Mouse (Mus musculus): ENCODE results near the gene Lrrc28. TPM values are rescaled to one million over a fixed set of nuclear protein-coding genes. Genes with fewer than 3 reads are reported as not detected.

The Lrrc28 gene
- polyA plus RNA-seq (2015; fragmentation: Nextera tagmentation; extraction: Ambion mirVana): 10.7 and 11.5 TPM in 2 replicates

DNA sequence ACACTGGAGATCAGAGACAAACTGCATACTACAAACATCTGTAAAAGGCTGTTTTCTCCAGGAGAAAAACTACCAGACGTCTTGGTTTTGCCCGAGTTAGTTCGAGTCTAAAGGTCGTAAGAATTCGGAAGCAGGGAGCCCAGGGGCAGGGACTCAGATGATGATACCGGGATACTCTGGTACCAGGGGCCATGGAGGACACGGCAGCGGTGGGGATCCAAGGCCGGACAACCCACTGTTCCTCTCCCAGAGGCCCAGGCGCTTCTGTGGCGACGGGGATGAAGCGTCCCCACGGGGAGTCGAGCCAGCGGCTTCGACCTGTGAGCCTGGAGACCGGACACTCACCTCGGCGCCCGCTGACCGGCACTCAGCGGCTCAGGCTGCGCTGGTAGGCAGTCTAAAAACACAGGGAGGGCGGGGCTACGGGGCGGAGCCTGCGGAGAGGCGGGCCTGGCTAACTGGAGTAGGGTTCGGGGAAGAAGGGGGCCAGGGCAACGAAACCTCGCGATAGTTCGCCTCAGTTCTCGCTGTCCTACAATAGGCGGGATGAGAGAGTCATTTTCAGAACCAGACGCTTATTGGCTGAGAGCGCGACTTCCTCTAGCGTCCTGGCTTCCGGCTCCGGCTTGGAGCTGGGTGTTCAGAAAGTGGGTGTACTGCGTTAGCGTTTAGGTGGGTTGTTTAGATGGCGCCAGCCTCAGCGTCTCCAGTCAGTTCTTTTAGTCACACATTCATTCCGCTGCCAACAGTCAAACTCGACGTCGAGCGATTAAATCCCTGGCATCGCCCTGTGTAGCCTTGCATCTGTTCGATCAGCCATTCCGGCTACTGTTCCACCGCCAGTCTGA is at the start of gene Lrrc28:
Gene Lrrc28 (minus strand): TSS at position 436 of the 848 bp plus-strand sequence.
- peaks cover 6% of the 10 kb centered on the region; the same call in 1 of the 2 replicates for H3K36me3 ChIP-seq
- no peaks in the 10 kb centered on the region for H3K9me3 ChIP-seq (replicated peaks)
- peak within 1 kb of the TSS; percentile 80 for H3K4me3 ChIP-seq
- H3K27ac ChIP-seq: peak within 1 kb of the TSS; percentile 83
- H3K27me3 ChIP-seq: no peaks in the 10 kb centered on the region
- peak within 1 kb of the TSS; percentile 82 for H3K4me2 ChIP-seq
- H3K9ac ChIP-seq: peak within 1 kb of the TSS; percentile 84
- H3K4me1 ChIP-seq (replicated peaks): peaks cover 32% of the 10 kb centered on the region
- WGBS: under 1% methylated on average over 55 of the region's 55 CpGs
- peak; percentile 99 for ATAC-seq (replicated peaks; ENCODE audit: insufficient number of reproducible peaks, insufficient read depth, low FRiP score, low read depth)

DNA sequence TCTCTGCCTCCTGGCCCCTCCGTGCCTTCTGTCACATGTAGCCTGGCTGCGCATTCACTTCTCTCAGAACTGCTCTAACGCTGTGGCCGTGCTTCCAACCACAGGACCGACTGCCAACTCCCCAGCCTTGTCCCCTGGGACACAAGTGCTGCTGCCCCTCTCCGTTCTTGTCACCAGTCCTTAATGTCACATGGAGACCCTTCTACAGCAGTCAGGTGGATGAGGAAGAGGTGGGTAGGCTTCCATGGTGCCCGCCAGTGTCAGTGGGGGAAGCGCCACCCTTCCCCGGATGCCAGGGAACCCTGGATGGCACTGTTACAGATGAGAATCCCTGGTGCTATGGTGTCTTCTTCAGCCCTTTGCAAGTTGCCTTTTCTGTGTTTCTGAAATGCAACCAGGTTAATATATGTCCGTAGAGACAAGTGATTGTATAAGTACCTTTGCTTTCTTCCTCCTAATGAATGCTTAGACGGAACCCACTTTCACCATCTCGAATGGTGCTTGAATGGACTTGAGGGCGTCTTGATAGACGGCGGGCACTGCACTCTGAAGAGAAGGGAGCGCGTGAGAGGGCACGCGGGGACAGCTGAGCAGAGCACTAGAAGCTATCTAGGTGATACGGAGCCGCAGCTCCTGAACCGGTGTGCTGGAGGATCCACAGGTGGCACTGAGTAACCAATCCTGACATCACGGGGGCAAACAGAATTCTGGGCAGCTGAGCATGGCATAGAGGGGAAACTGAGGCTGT is 47.9 kb upstream of the Lrrc28 start:
- Histone ChIP-seq H3K27me3 (no peaks in the 10 kb centered on the region), H3K4me2 (no peak overlapping the region), H3K27ac (no peak overlapping the region), H3K36me3 (no peaks in the 10 kb centered on the region), H3K4me1 (replicated peaks) (peaks cover 24% of the 10 kb centered on the region), H3K9ac (no peak overlapping the region), H3K9me3 (replicated peaks) (no peaks in the 10 kb centered on the region), H3K4me3 (no peak overlapping the region)
- WGBS: 86% methylated on average over 23 of the region's 23 CpGs
- no peak for ATAC-seq (replicated peaks; ENCODE audit: insufficient number of reproducible peaks, insufficient read depth, low FRiP score, low read depth)

- 24% methylated on average over 3 of the region's 3 CpGs for WGBS
- ATAC-seq (replicated peaks; ENCODE audit: insufficient number of reproducible peaks, insufficient read depth, low FRiP score, low read depth): no peak
These were observed 47.1 kb upstream of the Lrrc28 start for GRCm38 (mm10) chr7:67692141-67692540.

DNA sequence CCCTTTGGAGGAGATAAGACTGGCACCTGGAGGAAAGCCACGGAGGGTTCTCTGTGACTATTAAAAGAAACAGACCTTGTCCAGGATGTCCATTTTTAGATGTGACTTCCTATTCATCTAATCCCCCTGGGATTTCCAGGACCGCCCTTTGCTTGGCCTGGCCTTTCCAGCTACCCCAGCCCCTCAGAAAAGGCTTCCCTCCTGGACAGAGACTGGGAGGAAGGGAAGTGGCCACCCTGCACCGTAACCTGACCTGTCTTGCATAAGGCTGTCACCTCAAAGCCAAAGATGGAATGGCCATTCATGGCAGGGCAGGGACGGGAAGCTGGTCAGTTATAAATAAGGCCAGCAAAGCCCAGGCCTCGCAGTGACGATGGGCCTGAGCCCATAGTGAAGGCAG is 46.0 kb upstream of the Lrrc28 start:
- H3K27me3 ChIP-seq: no peaks in the 10 kb centered on the region
- no peaks in the 10 kb centered on the region for H3K9me3 ChIP-seq (replicated peaks)
- no peaks in the 10 kb centered on the region for H3K36me3 ChIP-seq
- no peak overlapping the region for H3K4me2 ChIP-seq
- peak overlapping the region; percentile 15; the same call in 1 of the 2 replicates for H3K27ac ChIP-seq
- ATAC-seq (replicated peaks; ENCODE audit: insufficient number of reproducible peaks, insufficient read depth, low FRiP score, low read depth): no peak
- WGBS: 37% methylated on average over 6 of the region's 6 CpGs
- H3K4me1 ChIP-seq (replicated peaks): peaks cover 24% of the 10 kb centered on the region
- H3K4me3 ChIP-seq: no peak overlapping the region
- H3K9ac ChIP-seq: no peak overlapping the region

More at GRCm38 (mm10) chr7:67692141-67692540, 47.1 kb upstream of the Lrrc28 start:
- H3K4me1 ChIP-seq (replicated peaks): peaks cover 24% of the 10 kb centered on the region
- no peaks in the 10 kb centered on the region for H3K9me3 ChIP-seq (replicated peaks)
- no peaks in the 10 kb centered on the region for H3K36me3 ChIP-seq
- H3K4me2 ChIP-seq: no peak overlapping the region
- H3K27ac ChIP-seq: no peak overlapping the region
- H3K9ac ChIP-seq: no peak overlapping the region
- no peak overlapping the region for H3K4me3 ChIP-seq
- H3K27me3 ChIP-seq: no peaks in the 10 kb centered on the region

DNA sequence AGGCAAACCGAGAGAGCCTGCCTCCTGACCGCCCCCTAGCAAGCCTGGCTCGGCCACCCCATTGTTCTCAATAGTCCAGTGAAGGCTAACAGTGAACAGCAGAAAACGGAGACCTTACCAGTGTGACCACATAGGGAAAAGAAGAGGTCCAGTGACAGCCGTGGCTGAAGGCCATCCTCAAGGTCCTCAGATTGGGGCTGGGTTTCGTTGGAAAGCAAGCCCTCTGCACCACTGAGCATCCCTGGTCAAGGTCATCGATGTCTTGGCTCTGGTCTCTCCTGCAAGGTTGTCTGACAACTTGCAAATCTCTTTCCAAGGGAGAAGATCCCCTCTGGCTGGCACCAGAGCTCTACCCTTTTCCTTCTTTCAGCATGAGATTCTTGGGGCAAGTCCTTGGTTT is 44.7 kb upstream of the Lrrc28 start:
- H3K27ac ChIP-seq: peak overlapping the region; percentile 16; the same call in 1 of the 2 replicates
- 77% methylated on average over 7 of the region's 7 CpGs for WGBS

DNA sequence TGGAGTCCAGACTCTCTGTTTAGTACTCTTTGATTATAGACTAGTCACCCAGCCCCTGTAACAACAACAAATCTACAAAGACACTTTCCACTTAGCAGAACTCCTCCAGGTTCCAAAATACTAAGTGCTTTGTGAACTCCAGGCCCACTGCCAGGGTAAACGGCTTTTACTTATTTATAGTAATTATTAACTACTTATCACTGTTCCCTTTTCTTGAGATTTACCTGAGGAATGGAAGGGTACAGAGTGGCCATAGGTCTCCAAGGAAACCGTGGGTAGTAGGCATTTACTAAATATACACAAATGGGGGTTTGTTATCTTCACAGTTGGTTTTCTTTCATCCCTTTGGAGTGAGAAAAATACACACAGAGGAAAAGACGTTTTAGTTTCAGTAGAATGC is 43.2 kb upstream of the Lrrc28 start:
- Histone ChIP-seq H3K9me3 (replicated peaks) (no peaks in the 10 kb centered on the region), H3K4me2 (no peak overlapping the region), H3K9ac (no peak overlapping the region), H3K27ac (peak overlapping the region; percentile 54; the same call in 1 of the 2 replicates), H3K36me3 (peaks cover 10% of the 10 kb centered on the region), H3K4me1 (replicated peaks) (peaks cover 24% of the 10 kb centered on the region), H3K27me3 (no peaks in the 10 kb centered on the region), H3K4me3 (no peak overlapping the region)
- 25% methylated on average over 3 of the region's 3 CpGs for WGBS
- no peak for ATAC-seq (replicated peaks; ENCODE audit: insufficient number of reproducible peaks, insufficient read depth, low FRiP score, low read depth)

More for the DNA sequence above, 44.7 kb upstream of the Lrrc28 start:
- peaks cover 24% of the 10 kb centered on the region for H3K4me1 ChIP-seq (replicated peaks)
- no peaks in the 10 kb centered on the region for H3K27me3 ChIP-seq
- no peak for ATAC-seq (replicated peaks; ENCODE audit: insufficient number of reproducible peaks, insufficient read depth, low FRiP score, low read depth)
- H3K4me2 ChIP-seq: no peak overlapping the region
- H3K9ac ChIP-seq: no peak overlapping the region
- no peak overlapping the region for H3K4me3 ChIP-seq
- H3K9me3 ChIP-seq (replicated peaks): no peaks in the 10 kb centered on the region
- peaks cover 10% of the 10 kb centered on the region for H3K36me3 ChIP-seq

- no peak overlapping the region for H3K9ac ChIP-seq
- H3K36me3 ChIP-seq: peaks cover 10% of the 10 kb centered on the region
- H3K27me3 ChIP-seq: no peaks in the 10 kb centered on the region
- no peak for ATAC-seq (replicated peaks; ENCODE audit: insufficient number of reproducible peaks, insufficient read depth, low FRiP score, low read depth)
- no peak overlapping the region for H3K27ac ChIP-seq
- H3K4me1 ChIP-seq (replicated peaks): peaks cover 11% of the 10 kb centered on the region
- WGBS: 96% methylated on average over 3 of the region's 3 CpGs
- no peaks in the 10 kb centered on the region for H3K9me3 ChIP-seq (replicated peaks)
- H3K4me2 ChIP-seq: no peak overlapping the region
- no peak overlapping the region for H3K4me3 ChIP-seq
These were observed 41.5 kb upstream of the Lrrc28 start for GRCm38 (mm10) chr7:67686545-67686944.

GRCm38 (mm10) chr7:67683006-67683405 is 37.9 kb upstream of the Lrrc28 start:
- no peak overlapping the region for H3K9ac ChIP-seq
- no peak overlapping the region for H3K27ac ChIP-seq
- H3K36me3 ChIP-seq: peaks cover 20% of the 10 kb centered on the region
- no peak for ATAC-seq (replicated peaks; ENCODE audit: insufficient number of reproducible peaks, insufficient read depth, low FRiP score, low read depth)
- no peak overlapping the region for H3K4me3 ChIP-seq
- no peaks in the 10 kb centered on the region for H3K9me3 ChIP-seq (replicated peaks)
- H3K4me1 ChIP-seq (replicated peaks): no peaks in the 10 kb centered on the region
- H3K4me2 ChIP-seq: no peak overlapping the region
- H3K27me3 ChIP-seq: no peaks in the 10 kb centered on the region
- 76% methylated on average over 16 of the region's 16 CpGs for WGBS

GRCm38 (mm10) chr7:67681078-67681477 is 36.0 kb upstream of the Lrrc28 start:
- Histone ChIP-seq H3K27ac (no peak overlapping the region), H3K9me3 (replicated peaks) (no peaks in the 10 kb centered on the region), H3K9ac (no peak overlapping the region), H3K4me2 (no peak overlapping the region), H3K36me3 (peaks cover 20% of the 10 kb centered on the region), H3K4me1 (replicated peaks) (no peaks in the 10 kb centered on the region), H3K4me3 (no peak overlapping the region), H3K27me3 (no peaks in the 10 kb centered on the region)
- WGBS: 65% methylated on average over 9 of the region's 9 CpGs
- no peak for ATAC-seq (replicated peaks; ENCODE audit: insufficient number of reproducible peaks, insufficient read depth, low FRiP score, low read depth)

GRCm38 (mm10) chr7:67678878-67679499 is 33.9 kb upstream of the Lrrc28 start:
- ATAC-seq (replicated peaks; ENCODE audit: insufficient number of reproducible peaks, insufficient read depth, low FRiP score, low read depth): no peak
- 89% methylated on average over 16 of the region's 16 CpGs for WGBS
- Histone ChIP-seq H3K9ac (no peak overlapping the region), H3K9me3 (replicated peaks) (no peaks in the 10 kb centered on the region), H3K4me2 (no peak overlapping the region), H3K27me3 (no peaks in the 10 kb centered on the region), H3K4me3 (no peak overlapping the region), H3K4me1 (replicated peaks) (peaks cover 10% of the 10 kb centered on the region), H3K27ac (no peak overlapping the region), H3K36me3 (peaks cover 10% of the 10 kb centered on the region)

DNA sequence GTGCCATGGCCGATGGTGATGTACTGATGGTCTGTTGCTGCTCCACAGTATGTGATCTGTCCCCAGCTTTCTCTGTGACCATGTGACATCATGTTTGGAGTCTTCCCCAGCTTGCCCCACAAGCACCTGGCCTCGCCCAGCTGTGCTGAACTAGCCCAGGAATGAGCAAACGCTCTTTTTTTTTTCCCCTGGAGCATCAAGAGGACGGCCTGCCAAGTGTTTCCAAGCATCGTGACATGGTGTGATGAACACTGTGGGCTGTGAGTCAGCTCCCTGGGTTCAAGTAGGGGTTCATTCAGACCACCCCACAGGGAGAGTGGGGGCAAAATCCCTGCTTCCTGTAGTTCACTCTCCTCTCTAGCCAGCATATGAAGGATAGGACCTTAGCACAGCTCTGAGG is 28.6 kb upstream of the Lrrc28 start:
- H3K4me3 ChIP-seq: no peak overlapping the region
- WGBS: 77% methylated on average over 5 of the region's 5 CpGs
- H3K36me3 ChIP-seq: peaks cover 20% of the 10 kb centered on the region; the same call in 1 of the 2 replicates
- peaks cover 18% of the 10 kb centered on the region for H3K4me1 ChIP-seq (replicated peaks)
- H3K4me2 ChIP-seq: no peak overlapping the region
- H3K9ac ChIP-seq: no peak overlapping the region
- H3K27ac ChIP-seq: no peak overlapping the region
- no peaks in the 10 kb centered on the region for H3K27me3 ChIP-seq
- no peaks in the 10 kb centered on the region; the same call in 1 of the 2 replicates for H3K9me3 ChIP-seq (replicated peaks)
- ATAC-seq (replicated peaks; ENCODE audit: insufficient number of reproducible peaks, insufficient read depth, low FRiP score, low read depth): no peak
